Mouse (Mus musculus) c-Kit-positive CD71-positive TER-119-positive erythroid progenitor cells, embryonic 14.5 days (primary cell): ENCODE results near the gene Phf21a.

ENCODE experiments used
- DNase-seq: peaks from one replicate; pipeline ENCODE4 v3.0.0-alpha.2; 2013; ENCODE audit warnings: low spot score

Gene Phf21a

DNA sequence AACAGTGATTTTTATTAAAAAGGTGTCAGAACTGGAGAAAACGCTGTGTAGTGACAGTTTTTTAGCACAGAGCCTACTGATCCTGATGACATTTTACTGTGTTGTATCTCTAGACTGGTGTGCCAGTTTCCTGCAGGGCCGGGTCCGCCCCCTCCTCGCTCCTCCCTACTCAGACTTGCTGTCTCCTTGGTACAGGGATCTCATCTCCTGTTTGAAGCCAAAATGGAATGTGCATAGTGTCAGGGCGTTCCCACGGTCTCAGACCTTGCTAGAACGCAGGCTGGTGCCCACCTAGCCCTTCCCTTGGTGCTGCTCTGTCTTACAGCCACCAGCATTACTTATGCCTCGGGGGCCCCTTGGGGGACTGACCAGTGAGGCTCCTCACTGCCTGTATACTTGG is 268.9 kb downstream of the Phf21a start:
- DNase-seq = no peak

DNA sequence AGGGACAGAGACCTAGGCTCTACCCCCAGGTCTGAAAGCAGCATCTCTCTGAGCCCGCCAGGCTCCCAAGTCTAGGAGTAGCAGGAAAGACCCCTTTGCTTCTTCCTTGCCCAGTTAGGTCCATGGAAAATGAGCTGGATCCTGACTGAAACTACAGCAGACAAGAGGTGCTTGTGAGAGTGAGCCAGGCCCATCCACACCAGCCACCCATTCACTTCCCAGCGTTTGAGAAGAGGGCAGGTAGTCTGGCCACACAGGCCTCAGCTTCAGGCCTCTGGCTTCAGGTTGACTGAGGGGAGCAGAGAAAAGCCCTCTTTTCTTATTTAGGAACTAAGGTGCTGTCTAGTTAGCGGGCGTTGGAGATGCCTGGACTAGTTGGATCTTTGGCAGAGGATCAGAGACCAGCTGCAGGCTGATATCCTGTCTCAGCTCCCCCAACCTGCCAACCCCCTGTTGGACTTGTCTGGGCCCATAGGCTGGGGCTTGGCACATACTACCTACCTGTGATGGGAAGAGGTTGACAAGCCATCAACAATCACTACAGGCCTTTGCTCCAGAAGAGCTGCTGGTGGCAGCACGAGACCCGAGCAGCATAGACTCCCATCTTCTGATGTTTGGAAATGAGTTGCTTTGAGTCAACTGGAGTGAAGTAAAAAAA is 269.8 kb downstream of the Phf21a start:
- no peak for DNase-seq

DNA sequence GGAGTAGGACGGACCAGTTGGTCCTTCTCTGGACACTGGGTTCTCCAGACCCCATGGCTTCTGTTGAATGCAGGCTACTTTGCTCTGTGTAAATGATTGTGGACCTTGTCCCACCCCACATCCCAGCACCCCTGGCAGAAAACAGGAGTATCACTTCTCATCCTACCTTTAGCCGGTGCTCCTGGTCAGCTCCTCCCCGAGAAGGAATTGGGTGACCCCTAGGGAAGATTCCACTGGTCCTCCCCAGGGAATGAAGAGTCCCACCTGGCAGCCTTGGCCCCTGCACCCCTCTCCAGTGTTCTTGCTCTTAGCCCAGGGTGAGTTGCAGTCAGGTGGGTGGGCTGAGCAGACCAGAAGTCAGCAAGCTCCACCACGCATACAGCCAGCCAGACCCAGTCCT is 271.2 kb downstream of the Phf21a start:
- DNase-seq = no peak

DNA sequence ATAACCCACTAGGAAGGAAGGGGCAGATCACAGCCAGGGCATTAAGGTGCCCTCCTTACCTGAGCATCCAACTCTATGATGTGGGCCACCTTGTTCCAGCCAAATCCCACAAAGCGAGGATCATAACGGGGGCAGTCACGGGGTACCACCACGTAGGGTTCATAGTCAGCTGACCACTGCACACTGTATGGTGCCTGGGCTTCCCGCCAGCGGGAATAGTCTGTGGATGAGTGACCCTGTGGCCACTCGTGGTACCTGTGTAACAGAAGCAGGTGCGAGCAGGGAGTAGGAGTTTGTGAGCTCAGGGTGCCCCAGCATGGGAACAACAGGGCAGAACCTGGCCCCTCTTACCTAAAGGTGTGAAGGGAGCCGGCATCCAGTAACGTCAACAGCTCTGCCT is 272.7 kb downstream of the Phf21a start:
- DNase-seq = no peak

DNA sequence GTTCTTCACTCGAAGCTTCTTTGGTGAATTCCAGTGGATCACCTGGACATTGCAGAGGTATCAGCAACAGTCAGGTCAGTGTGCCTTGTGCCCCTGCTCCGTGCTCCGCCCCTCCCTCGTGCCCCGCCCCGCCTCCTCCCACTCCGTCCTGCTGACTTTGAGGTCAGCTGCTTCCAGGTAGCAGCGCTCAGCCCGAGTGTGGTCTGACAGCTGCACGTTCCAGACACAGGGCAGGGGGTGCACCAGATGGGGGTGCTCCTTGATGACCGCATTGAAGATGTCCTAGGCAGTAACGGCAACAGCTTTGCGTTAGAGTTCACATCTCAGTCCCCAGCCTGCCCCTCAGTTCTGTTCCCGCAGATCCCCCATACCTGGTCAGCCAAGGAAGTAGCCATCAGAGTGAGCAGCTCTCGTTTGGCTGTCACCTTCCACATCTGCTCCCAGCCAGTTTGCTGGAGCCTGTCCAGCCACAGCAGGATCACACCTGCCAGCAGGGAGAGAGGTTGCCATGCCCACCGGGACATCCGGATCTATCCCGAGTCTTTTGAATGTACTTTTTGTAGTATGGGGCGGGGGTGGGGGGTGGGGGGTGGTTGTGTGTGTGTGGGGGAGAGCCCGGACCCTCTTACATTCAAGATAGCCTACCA is 274.6 kb downstream of the Phf21a start:
- DNase-seq = no peak

DNA sequence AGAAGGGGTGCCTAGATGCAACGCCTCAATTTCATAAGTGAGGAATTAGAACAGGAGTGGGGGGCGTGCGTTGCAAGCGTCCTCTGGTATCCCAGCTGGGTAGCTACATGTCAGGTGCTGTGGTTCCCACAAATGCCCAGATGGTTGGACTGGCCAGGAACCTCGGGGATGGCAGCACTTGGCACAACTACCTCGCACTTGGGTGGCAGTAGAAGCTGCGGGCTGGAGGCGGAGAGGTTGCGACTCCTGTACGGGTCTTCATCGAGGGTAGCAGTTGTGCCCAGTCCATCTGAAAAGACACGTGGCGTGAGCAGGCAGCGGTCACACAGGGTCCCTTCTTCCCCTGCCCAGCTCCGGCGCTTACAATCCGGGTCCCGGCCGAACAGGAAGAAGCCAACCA is 277.5 kb downstream of the Phf21a start:
- no peak for DNase-seq

DNA sequence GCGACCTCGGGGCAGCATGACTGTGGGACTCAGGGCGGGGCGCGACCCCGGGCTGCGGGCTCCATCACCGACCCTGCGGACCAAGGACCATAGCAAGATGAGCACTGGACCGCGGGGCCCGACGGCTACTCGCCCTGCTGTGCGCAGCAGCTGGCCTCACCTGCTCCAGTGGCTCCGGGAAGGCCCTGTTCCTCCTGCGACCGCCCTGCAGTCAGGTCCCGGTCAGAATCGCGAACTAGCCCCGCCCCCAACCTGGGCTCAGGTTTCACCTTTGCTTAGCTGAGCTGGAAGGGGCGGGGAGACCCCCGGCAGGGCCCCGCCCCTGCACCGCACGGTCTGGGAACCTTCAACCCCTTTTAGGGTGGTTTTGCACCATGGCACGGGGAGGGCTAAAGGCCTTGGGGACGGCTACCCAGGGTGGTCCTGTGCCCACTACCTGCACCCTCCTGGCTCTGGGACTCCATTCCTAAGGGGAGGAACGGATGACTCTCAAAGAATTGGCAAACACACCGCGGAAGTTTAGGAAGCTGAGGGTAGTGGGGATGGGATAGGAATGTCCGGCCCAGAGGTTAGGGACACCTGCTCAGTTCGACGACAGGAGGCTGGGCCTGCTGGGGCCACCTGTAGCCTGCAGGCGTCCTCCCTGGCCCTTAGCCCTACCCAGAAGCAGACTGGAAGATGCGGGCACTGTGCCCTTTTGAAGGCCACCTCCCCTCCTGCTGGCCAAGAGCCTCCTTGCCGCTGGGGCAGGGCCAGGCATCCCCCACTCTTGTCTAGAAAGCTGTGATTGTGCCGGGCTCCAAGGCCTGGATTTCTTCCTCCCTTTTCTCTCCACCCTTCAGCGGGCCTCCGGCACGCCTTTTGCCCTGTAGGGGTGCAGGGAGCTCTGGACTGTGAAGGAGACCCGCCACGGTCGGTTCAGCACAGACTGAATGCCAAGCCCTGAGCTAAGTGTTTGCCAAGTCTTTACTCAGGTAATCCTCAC is 278.2 kb downstream of the Phf21a start:
- no peak for DNase-seq

DNA sequence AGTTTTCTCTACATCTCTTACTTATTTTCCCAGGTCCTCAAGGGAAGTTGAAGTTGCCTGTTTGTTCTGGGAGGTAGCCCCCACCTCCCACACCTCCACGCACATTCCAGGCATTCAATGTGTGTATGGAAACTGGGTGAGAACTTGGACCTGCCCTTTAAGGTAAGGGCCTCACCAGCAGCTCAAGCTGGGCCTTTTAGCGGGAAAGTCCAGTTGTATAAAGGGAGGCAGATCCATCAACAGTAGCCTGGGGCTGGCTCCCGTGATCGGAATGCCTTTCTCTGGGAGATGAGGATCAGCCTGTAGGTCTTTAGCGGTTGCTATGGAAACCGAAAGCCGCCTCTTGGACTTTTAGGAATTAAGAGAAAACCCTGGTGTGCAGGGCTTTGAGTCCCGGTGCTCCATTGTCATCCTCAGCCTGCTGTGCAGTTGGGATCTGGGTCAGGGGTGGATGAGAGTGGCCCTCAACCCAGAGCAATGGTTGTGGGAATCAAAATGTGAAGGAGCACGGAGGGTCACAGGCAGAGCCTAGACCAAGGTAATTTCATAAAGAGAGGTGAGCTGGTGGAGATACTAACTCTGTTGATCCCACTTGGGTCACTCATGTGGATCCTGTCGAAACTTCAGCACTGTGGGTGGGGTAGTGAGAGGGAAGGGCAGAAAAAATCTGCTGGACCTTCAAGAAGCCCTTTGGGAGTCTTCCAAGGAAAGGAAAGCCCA is 279.2 kb downstream of the Phf21a start:
- DNase-seq = no peak

DNA sequence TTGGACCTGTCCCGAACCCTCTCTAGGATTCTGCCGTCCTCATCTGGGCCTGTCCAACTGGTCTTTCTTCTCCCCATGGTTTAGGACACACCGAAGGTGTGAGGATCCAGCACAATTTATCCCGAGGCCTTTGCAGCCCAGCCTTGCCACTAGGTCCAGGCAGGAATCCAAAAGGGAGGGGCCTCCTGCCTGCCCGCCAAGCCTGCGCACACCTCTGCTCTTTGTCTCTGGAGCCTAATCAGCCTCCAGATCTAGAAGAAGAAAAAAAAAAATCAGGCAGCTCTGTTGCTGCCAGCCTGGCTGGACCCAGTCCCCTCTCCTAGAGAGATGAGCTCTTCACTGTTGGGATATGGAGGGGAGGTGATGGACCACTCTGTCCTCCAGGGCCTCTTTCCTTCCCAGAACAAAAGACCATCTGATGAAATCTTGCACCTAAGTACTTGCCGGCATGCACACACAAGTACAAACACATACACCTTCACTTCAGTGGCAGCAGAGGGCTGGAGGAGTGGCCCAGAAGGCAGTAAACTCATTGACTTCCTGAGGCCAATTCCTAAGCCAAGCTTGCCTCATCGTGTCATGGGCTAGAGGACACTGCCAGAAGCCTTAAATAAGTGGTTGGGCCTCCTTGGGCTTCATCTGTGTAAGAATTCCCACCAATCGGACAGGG is 280.0 kb downstream of the Phf21a start:
- no peak for DNase-seq

DNA sequence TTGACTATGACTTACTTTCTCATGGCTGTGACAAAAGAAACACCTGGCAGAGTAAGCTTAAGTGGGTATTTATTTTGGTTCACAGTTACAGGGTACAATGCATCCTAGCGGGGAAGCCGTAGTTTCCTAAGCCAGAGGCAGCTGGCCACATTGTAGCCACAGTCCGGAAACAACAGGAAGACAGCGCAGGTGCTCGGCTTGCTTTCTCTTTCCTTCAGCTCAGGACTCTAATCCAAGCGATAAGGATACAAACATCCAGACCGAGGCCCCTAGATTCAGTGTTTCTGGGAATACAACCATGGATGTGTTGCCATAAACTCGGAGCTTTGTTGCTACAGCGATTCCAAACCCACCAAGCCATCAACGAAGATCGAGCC is 280.5 kb downstream of the Phf21a start:
- DNase-seq = no peak

DNA sequence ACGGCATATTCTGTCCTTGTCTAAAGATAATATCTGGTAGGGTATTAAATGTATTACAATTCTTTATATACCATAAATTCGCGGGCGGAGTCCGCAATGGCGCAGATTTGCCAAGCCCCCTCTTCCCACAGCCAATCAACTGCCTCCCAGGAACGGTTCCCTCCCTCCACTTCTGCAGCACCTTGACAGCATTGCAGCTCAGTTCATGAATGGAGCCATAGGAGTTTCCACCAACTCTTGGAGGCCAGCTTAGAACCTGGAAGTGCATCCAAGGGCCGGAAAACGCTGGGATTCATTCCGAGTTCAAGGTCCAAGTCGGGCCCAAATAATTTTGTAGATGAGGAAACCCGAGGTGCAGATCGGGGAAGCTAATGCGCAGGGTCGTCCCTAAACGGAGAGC is 281.6 kb downstream of the Phf21a start, which contains the start of the genes Pex16 and Large2:
Pex16 (plus strand) TSS at position 163 of the 400 bp plus-strand sequence.
Large2 (minus strand) TSS at position 356 of the 400 bp plus-strand sequence.
- DNase-seq = peak; percentile 53

DNA sequence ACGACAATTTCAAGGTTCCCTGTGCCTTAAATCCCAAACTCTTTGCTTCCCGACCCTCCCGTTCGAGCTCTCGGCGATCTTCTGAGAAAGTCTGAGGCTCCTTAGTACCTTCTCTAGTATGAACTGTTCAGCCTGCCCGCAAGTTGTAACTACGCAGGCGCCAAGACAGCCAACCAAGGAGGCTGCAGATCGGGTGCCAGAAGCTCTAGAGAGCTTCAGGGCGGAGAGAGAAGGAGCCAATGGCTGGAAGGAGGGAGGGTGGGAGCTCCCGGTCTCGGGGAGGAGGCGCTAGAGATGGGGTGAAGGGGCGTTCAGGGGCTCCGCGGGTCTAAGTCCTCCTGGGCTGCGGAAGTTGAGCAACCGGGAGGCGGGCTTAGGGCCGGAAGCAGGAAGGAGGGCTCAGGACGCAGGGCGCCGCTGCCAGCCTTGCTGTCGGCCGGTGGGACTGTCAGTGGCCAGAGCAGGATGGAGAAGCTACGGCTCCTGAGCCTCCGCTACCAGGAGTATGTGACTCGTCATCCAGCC is 282.2 kb downstream of the Phf21a start:
- DNase-seq = peak; percentile 91

DNA sequence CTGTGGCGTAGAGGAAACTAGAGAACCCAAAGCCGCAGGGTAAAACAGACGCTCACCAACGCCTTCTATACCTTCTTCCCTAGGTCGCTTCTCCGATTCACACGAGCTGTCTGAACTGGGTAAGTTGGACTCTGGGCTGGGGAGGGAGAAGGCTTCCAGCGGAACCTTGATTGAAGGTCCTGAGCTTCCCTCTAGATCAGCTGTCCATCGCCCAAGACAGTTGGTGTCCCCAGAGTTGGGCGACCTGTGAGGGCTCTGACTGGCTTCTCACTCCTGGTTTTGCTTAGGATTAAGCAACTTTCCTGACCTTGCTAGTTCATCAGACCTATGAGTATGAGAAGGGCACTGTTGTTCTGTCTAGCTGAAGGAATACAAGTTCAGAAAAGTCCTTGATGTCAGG is 282.9 kb downstream of the Phf21a start:
- DNase-seq = peak; percentile 23

DNA sequence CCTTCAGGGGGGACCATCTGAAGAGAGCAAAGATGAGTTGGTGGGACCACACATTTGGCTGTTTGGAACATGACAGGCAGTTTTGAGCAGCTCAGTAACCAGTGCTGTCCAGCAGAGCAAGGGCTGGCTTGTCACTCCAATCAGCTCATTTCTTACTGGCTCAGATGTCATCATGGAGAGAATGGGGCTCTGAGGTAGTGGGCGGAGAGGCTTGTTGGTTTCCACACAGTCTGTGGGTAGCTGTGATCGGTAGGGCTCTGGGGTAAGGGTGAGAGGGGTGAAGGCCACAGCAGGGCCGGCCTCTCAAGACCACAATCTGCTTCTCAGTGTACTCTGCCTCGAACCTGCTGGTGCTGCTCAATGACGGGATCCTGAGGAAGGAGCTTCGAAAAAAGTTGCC is 283.4 kb downstream of the Phf21a start:
- no peak for DNase-seq

DNA sequence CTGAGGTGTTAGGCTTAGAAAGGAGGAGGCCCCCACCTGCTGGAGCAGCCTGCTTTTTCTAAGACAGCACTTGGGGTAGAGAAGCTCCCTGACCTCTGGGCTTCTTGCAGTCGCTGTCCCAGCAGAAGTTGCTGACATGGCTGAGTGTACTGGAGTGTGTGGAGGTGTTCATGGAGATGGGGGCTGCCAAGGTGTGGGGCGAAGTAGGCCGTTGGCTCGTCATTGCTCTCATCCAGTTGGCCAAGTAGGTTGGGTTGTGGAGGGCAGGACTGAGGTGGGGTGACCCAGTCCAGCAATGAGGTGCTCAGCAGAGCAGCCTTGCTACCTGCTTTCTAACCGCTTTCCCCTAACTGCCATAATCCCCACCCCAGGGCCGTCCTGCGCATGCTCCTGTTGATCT is 284.4 kb downstream of the Phf21a start:
- no peak for DNase-seq

DNA sequence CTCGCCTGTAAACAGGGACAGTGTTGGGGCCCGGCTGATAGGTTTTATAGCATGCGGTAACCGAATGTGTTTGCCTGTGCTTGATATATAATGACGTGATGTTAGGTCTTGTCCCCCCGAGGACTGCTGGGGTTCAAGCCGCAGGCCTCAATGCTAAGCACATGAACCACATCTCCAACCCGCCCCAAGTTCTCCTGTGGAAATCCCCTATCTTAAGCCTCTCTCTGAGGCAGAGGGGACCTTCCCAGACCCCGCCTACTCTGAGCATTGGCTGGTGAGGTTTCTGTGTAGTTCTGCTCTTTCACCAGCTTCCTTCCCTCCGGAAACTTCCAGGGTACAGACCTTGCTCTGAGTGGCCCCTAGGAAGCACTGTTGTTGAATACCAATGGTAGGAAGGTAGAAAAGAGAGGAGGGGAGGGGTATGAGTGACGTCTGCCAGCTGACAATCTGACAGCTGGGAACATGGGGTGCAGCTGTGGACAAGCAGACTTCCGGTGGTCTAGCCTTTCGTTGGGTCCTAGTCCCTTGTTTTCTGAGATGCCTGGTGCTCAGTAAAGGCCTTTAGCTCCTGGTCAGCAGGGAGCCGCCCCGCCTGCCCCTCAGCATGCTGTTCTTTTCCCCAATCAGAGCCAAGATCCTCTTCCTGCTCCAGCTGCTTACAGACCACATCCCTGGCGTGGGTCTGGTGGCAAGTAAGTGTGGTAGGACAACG is 287.0 kb downstream of the Phf21a start:
- DNase-seq = no peak

DNA sequence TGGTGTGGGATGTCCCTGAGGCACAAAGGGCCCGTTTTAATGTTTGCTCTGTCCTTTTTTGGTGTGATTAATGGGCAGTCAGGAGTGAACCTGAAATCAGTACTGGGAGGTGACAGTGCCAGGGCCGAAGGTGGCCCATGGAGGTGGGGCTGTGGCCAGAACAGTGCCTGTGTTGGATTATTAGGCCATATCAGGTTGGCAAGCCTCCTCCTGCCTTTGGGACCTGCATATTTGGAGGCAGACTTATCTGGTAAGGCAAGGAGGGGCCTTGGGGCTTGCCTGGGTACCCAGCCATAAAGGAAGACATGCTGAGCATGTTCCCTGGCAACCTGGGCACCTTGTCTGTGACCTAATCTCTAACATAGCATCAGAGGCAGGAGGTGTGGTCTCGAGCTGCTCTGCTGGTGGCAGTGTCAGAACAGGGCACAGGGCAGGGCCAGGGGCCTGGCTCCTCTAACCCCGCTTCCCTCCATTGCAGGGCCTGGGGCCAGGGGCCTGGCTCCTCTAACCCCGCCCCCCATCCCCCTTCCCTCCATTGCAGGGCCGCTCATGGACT is 287.7 kb downstream of the Phf21a start:
- DNase-seq = no peak

DNA sequence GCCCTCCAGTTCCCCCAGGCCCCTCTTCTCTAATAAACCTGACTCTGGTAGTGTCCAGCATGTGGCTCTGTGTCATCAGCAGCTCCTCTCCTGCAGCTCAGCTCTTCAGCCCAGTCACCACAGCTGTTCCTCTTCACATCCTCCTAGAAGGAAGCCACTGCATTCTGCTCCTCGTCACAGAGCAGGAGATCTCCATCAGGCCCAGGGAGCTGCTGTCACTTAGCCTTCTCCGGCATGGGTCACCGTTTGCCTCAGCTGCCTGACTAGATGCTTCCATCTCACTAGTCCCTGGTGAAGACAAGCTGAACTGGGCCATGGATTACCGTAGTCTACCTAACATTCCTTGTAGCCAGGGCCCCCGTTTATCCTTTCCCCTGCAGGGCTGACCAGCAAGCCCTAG is 288.2 kb downstream of the Phf21a start:
- no peak for DNase-seq

DNA sequence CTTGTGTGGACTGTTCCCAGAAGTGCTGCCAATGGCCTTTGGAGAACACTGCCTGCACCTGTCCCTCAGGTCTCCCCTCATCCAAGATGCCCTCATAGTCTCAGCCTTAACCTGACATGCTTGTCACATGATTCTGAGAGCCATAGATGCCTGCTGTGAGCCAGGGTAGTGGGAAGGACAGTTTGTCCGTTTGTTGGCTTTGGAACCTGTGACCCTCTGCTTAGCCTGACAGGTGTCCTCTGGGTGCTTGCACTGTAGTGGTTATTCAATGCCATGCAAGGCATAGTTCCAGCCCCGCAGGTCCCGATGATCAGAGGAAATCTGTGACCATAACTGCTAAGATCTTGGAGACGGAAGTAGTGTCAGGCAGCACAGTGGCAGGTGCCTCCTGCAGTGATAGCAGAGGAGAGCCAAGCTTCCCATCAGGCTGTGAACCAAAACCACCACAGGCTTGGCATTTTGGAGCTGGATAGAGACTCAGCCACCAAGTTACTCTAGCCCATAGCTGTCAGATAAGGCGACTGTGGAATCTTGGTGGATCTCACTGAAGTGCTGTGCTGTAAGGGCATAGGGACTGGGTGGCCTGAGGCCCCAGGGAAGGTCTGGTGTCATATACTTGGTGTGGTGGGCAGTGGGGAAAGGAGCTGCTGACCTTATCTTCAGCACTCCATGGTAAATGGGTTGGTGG is 289.1 kb downstream of the Phf21a start, which contains the start of gene 1700029I15Rik:
1700029I15Rik (plus strand) TSS at position 638 of the 688 bp plus-strand sequence.
- no peak for DNase-seq

DNA sequence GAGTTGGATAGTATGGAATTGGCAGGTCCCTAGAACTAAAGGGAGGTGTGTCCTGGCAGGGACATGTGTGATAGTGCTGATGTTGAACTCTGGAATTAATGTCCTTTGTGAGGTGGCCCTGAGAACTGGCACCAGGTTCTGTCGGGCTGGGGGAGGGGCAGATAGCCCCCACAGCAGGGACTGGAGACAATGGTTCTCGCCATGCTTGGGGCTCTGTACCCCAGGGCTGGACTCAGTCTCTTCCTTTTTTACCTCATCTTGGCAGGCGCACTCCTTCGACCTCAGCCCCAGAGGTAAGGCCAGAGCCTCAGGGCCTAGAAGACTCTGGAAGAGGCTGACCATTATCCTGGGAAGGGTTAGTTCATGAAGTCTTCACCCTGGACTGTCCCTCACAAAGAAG is 289.8 kb downstream of the Phf21a start:
- DNase-seq = no peak
